Mouse (Mus musculus): Measurements from ENCODE around the gene Stoml1. TPM values are rescaled to one million over a fixed set of nuclear protein-coding genes. Genes with fewer than 3 reads are reported as not detected.

Gene Stoml1
- total RNA-seq, 2 experiments from 2014 or later: 64.3 to 71.4 TPM

- intact Hi-C loops (cut with DNase I): no loop called here
- DNase-seq (ENCODE audit: low spot score in 2 of 2): no peak
These were observed 36.9 kb downstream of the Stoml1 start for GRCm38 (mm10) chr9:58289901-58290300.

DNA sequence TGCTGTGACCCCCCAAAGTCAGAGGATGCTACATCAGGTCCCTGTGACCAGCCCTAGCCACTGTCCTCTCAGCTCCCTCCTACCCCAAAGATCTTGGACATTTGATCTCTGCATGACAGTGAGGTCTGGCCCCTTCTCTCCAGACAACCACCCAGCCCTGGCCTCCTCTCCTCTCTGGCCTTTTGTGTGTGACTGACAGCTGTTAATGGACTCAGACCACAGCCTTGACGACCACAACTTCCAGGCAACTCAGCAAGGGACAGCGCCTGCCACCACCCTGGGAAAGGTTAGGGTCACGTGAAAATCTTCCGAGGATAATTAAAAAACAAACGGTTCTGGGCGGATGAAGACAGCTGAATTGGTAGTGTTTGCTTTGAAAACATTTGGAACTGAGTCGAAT lies 41.6 kb downstream of the Stoml1 start:
- intact Hi-C loops (cut with DNase I): no loop called here
- DNase-seq (ENCODE audit: low spot score in 2 of 2): no peak

- intact Hi-C loops (cut with DNase I): no loop called here
- no peak for DNase-seq (ENCODE audit: low spot score in 2 of 2)
These were observed 42.4 kb downstream of the Stoml1 start for GRCm38 (mm10) chr9:58295345-58295744.

DNA sequence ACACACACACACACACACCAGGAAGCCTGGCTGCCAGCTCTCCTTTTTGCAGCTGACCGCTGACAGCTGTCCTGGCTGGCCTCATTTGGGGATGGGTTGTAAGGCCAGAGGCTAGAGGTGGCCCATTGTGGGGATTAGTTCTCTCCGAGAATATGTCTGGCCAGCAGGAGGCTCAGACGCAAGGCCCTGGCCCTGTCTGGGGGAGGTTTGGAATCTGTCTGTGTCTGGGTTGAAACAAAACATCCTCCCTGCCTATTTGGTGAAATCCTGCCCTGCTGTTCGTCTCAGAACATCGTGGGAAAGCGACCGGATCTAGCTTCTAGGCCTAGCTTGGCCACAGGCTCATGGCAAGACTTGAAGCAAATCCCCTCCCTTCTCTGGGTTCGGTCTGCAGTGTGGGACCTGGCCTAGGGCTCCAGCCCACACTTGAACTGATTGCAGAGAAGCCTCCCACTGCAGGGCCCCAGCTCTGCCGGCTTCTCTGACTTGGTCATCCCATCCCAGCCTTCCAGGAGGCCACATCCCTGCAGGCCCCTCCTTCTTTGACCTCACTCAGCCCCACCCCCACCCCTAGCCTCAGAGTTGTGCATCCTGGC lies 42.9 kb downstream of the Stoml1 start:
- intact Hi-C loops (cut with DNase I): no loop called here
- DNase-seq (ENCODE audit: low spot score in 2 of 2): no peak

GRCm38 (mm10) chr9:58297065-58297464 lies 44.1 kb downstream of the Stoml1 start:
- intact Hi-C loops (cut with DNase I): no loop called here

DNA sequence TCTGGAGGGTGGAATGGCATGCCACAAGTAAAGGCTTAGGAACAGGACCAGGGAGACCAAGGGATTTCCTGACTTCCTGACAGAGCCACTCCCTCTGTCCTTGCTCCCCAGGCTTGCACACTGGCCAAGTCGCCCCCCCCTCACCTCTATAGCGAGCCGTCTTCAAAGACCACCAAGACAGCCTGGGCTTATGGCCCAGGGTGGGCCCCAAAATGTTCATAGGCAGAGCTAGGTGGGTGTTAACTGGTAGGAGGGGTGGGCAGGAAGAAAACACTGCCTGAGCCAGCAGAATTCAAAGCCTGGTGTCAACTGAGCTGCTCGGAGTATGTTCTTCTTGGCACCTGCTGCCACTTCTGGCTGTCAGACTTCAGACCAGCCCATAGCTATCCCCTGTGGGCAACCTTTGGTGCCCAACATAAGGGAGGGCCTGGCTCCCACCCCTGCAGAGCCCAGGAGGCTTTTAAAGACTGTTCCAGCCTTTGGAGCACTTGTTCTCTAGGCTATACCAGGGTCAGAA lies 45.1 kb downstream of the Stoml1 start:
- intact Hi-C loops (cut with DNase I): no loop called here

More at GRCm38 (mm10) chr9:58297065-58297464, 44.1 kb downstream of the Stoml1 start:
- no peak for DNase-seq (ENCODE audit: low spot score in 2 of 2)

DNA sequence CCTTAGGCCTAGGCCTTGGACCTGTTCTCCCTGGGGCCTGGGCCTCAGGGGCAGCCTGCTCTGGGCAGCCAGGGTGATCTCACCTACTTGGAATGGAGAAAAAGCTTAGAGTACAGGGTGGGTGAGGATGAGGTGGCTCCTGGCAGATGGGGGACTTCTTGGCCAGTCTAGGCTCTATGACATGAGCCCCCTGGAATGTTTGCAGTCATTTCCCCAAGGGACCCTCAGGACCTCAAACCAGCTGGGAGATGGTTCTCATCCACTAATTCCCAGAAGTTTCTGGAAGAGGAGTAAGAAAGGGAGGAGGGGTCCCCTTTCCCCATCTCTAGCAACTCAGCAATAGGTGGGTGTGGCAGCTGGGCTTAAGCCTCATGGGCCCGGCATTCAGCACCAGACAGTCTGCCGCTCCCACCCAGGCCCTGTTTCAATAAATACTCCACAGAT lies 46.4 kb downstream of the Stoml1 start:
- no peak for DNase-seq (ENCODE audit: low spot score in 2 of 2)
- intact Hi-C loops (cut with DNase I): no loop called here

More for the DNA sequence above, 45.1 kb downstream of the Stoml1 start:
- DNase-seq (ENCODE audit: low spot score in 2 of 2): no peak

GRCm38 (mm10) chr9:58303115-58303514 lies 50.2 kb downstream of the Stoml1 start:
- intact Hi-C loops (cut with DNase I): no loop called here
- no peak for DNase-seq (ENCODE audit: low spot score in 2 of 2)

- intact Hi-C loops (cut with DNase I): no loop called here
- no peak for DNase-seq (ENCODE audit: low spot score in 2 of 2)
These were observed 50.8 kb downstream of the Stoml1 start for GRCm38 (mm10) chr9:58303599-58304271.

DNA sequence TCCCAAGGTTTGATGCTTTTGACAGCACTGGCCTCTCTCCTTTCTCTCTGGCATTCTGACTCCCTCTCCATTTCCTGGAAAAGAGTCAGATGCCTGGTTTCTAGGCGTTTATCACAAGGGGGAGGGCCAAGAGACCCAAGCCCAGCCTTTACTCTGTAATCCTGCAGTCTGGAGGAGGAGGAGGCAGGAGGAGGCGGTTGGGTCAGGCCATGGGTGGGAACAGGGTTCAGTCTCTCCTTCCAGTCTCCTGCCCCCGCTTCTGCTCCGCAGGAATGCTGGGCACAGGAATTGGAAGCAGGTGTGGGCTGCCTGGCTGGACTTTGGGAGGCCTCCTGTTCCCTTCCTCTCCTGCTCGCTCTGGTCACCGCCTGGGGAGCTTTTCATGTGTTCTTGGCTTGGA lies 52.7 kb downstream of the Stoml1 start:
- DNase-seq (ENCODE audit: low spot score in 2 of 2): no peak
- intact Hi-C loops (cut with DNase I): no loop called here

DNA sequence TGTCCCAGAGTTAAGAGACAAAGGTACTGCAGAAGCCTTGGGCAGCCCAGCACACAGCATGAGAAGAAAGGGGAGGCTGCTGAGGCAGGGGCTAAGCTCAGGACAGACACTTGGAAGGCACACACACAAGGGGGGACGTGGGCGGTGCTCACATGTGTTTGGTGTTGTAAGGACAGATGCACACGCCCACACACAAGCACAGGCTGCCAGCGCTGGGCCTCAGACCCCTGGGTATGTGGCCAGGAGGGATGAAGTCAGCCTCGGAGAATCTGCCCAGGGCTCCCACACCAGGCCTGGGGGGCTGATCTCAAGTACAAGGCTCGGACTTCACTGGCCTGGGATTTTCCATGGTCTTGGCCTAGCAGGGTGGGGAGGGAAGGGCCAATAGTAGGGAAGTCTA lies 55.4 kb downstream of the Stoml1 start:
- intact Hi-C loops (cut with DNase I): no loop called here
- DNase-seq (ENCODE audit: low spot score in 2 of 2): peak; percentile 41 to 69

- DNase-seq (ENCODE audit: low spot score in 2 of 2): no peak
- intact Hi-C loops (cut with DNase I): no loop called here
These were observed 57.2 kb downstream of the Stoml1 start for GRCm38 (mm10) chr9:58310043-58310660.

DNA sequence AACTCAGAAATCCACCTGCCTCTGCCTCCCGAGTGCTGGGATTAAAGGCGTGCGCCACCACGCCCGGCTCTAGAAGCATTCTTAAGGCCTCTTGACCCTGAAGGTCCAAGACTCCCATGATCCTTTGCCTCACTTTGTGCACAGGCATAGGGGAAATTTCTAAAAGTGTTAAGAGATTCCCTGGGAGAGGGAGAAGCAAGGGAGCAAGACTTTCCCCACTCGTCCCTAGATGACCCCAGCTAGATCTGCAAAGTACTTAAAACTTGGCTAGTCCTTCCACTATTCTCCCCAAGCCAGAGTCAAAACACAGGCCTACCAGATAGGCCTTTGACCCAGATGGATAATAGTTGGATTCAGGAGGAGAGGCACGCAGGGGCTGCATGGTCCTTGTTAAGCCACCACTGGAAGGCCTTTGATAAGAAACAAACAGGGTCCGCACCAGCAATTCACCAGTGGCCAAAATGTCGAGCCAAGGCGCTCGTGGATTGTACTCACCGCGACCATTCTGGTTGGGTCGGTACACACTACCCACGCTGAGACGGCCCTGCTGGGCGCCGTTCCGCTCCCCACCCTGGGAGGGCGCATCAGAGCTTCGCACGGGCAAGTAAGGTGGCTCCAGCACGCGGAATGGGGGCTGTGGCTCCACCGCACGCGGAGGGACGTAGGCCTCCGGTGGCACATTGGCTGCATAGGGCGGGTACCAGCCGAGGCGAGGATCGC lies 58.4 kb downstream of the Stoml1 start:
- no peak for DNase-seq (ENCODE audit: low spot score in 2 of 2)
- intact Hi-C loops (cut with DNase I): no loop called here

Small RNA genes within 50 kb of the gene (microRNA-seq; reads per million reads assigned to microRNA genes)
- gene Mir6385: 0 reads per million in 2 experiments

Other genes with a start within 250 kb of the Stoml1 start
- 1 to 10 TPM; 3.5 to 6.7 TPM for gene Cyp11a1, start 246.8 kb upstream of the Stoml1 start, total RNA-seq (2021)
- gene Stra6, start 189.4 kb upstream of the Stoml1 start, total RNA-seq (2021): 1 to 10 TPM; 7.2 to 8.7 TPM
- gene Ccdc33, start 134.3 kb upstream of the Stoml1 start, total RNA-seq (2021): 1 to 10 TPM in 1 of 2 experiments, under 1 TPM in 1; 0.55 to 1.1 TPM
- gene Islr, start 48.9 kb upstream of the Stoml1 start, total RNA-seq (2021): 10 to 100 TPM; 14.9 to 15.2 TPM
- 10 to 100 TPM; 72.2 to 76.7 TPM for gene Islr2, start 48.8 kb upstream of the Stoml1 start, total RNA-seq (2021)
- gene Pml, start 3.4 kb upstream of the Stoml1 start, total RNA-seq (2021): 10 to 100 TPM; 13.0 to 18.2 TPM
- 1 to 10 TPM; 2.0 to 2.6 TPM for gene Loxl1, start 60.0 kb downstream of the Stoml1 start, total RNA-seq (2021)
- gene Tbc1d21, start 117.3 kb downstream of the Stoml1 start, total RNA-seq (2021): not detected
- gene Insyn1, start 235.4 kb downstream of the Stoml1 start, total RNA-seq (2021): 100 to 1,000 TPM; 221 to 222 TPM

All from left cerebral cortex, postnatal 25 days (tissue).